Mouse (Mus musculus) liver, postnatal 0 days (tissue): ENCODE measurements around the gene Fam228b.

Experiments
- CTCF ChIP-seq: sonication (generic); IDR thresholded peaks from 2 replicates; pipeline ENCODE4 v1.5.1; 2016; ENCODE audit warnings: antibody characterized with exemption, low read depth
- EP300 ChIP-seq: IDR thresholded peaks from 2 replicates; pipeline ENCODE4 v1.6.1; 2016; ENCODE audit warnings: antibody characterized with exemption, low read depth, mild to moderate bottlenecking

GRCm38 (mm10) chr12:4707488-4708017 is 61.5 kb downstream of the Fam228b start:
- no peak for TF ChIP-seq CTCF
- TF ChIP-seq EP300, result no peak
